Mouse (Mus musculus) limb, embryonic 14.5 days (tissue): ENCODE measurements at regions not wholly inside any gene's neighbourhood (a gene's known extent, or its start where the extent isn't known, plus 50 kb on each side); places are given as distances from the start of the nearest gene placed in this dataset.

Experiments used
- ATAC-seq: fragments of 200-750 bp; cut with Nextera tagmentation; 2 replicates; pipeline ENCODE4 v1.8.0; 2017; ENCODE audit warnings: low read depth, moderate number of reproducible peaks, moderate TSS enrichment; ENCODE audit not compliant: low FRiP score
- DNase-seq: peaks from one replicate; pipeline ENCODE4 v3.0.0-alpha.2; 2015; ENCODE audit warnings: low spot score
- H3K27ac ChIP-seq: fragments of 300-500 bp; sonication (generic); replicated peaks from 2 replicates; pipeline ENCODE4 v1.5.1; 2014; ENCODE audit warnings: low read depth, mild to moderate bottlenecking, low read length, moderate library complexity, mixed read lengths
- H3K27me3 ChIP-seq: fragments of 300-500 bp; sonication (generic); 2 replicates; pipeline ENCODE4 v1.6.1; 2014; ENCODE audit warnings: low read length, mixed read lengths; ENCODE audit not compliant: control insufficient read depth, insufficient read depth
- H3K36me3 ChIP-seq: fragments of 300-500 bp; sonication (generic); 2 replicates; pipeline ENCODE4 v1.6.1; 2014; ENCODE audit warnings: mild to moderate bottlenecking, low read length, moderate library complexity, mixed read lengths; ENCODE audit not compliant: control insufficient read depth, insufficient read depth
- H3K4me1 ChIP-seq: fragments of 300-500 bp; sonication (generic); 2 replicates; pipeline ENCODE4 v1.6.1; 2014; ENCODE audit warnings: antibody characterized with exemption, low read length, mixed read lengths; ENCODE audit not compliant: control insufficient read depth, insufficient read depth
- H3K4me2 ChIP-seq: fragments of 300-500 bp; sonication (generic); replicated peaks from 2 replicates; pipeline ENCODE4 v1.6.1; 2014; ENCODE audit warnings: low read depth, mild to moderate bottlenecking, low read length, moderate library complexity; ENCODE audit not compliant: severe bottlenecking
- H3K4me3 ChIP-seq: fragments of 300-500 bp; sonication (generic); replicated peaks from 2 replicates; pipeline ENCODE4 v1.5.1; 2014; ENCODE audit warnings: low read length
- H3K9ac ChIP-seq: fragments of 300-500 bp; sonication (generic); 2 replicates; pipeline ENCODE4 v1.6.1; 2014; ENCODE audit warnings: mild to moderate bottlenecking, low read depth, low read length, moderate library complexity; ENCODE audit not compliant: severe bottlenecking
- H3K9me3 ChIP-seq: fragments of 300-500 bp; sonication (generic); 2 replicates; pipeline ENCODE4 v1.6.1; 2016; ENCODE audit warnings: low read length; ENCODE audit not compliant: control insufficient read depth
- POLR2A ChIP-seq: fragments of 200-500 bp; IDR thresholded peaks from 2 replicates; pipeline ENCODE4 v1.8.0; 2012; ENCODE audit warnings: inconsistent platforms, mild to moderate bottlenecking, moderate library complexity, borderline replicate concordance; ENCODE audit not compliant: insufficient read depth, insufficient read length; ENCODE audit errors: extremely low read depth
- WGBS: fragments of 180-500 bp; shearing (Covaris S2); extraction: QIAGEN DNeasy Blood & Tissue Kit; methylation state at CpG from one replicate; pipeline ENCODE4 v1.1.7; 2014; 5-methylcytosine and 5-hydroxymethylcytosine counted together

DNA sequence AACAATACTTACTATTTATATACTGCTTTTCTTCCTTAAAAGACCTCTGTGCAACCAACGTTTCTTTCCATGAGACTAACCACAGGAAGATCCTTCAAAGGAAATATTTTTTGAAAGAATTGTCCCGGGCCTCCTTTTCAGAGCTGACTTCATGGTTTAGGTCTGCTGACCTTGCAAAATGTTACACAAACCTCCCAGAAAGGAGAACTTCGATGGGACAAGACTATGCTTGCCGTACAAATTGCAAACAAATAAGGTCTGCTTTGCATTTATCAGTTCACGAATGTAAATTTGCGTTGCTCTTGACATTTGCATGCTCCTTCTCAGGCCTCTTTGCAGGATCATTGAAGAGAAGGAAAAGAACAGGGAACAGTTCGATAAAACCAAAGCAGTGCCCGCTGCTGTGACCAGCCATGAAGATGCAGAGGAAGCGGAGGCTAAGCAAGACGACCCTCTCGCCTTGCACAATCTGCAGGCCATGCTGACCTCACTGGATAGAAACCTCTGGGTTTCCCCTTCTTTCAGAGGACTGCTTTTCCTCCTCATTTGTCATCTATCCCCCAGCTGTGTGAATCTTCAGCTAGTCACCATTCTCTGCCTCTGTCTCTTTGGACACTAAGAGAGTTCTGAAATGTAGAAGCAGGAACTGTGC is 147.2 kb downstream of the Kctd12 start:
- H3K9ac ChIP-seq, result no peak overlapping the region
- H3K4me2 ChIP-seq, result no peak overlapping the region
- H3K36me3 ChIP-seq, result no peaks in the 10 kb centered on the region
- H3K27ac ChIP-seq, result no peak overlapping the region
- H3K4me1 ChIP-seq, result no peaks in the 10 kb centered on the region; the same call in 1 of the 2 replicates
- H3K9me3 ChIP-seq, result no peaks in the 10 kb centered on the region
- DNase-seq (no peak), ATAC-seq (no peak)
- H3K27me3 ChIP-seq, result no peaks in the 10 kb centered on the region
- no peak for TF ChIP-seq POLR2A
- 84% methylated on average over 11 of the region's 11 CpGs for WGBS
- H3K4me3 ChIP-seq, result no peak overlapping the region

DNA sequence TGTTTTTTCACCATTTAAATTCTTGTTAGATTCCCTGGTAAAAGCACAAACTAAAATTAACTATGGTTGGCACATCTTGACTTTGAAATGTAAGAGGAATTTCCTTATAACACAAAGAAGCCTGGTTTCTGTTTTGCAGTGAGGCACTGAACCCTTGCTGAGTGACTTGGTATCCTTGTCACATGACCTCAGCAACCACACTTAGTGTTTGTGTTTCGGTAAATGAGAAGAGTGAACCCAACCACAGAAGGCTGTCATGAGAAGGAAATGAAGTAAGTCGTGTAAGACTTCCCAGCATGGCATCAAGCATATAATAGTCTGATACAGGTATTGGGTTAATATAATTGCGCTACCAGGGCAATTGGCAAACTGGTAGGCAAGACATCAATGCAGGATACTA is 154.0 kb downstream of the Kctd12 start:
- Histone ChIP-seq H3K4me2 (no peak overlapping the region), H3K36me3 (no peaks in the 10 kb centered on the region), H3K4me3 (no peak overlapping the region), H3K27ac (no peak overlapping the region), H3K4me1 (no peaks in the 10 kb centered on the region; the same call in 1 of the 2 replicates), H3K9ac (no peak overlapping the region), H3K9me3 (no peaks in the 10 kb centered on the region), H3K27me3 (no peaks in the 10 kb centered on the region)
- no peak for DNase-seq
- ATAC-seq, result no peak
- 72% methylated on average over 3 of the region's 3 CpGs for WGBS
- TF ChIP-seq POLR2A, result no peak

DNA sequence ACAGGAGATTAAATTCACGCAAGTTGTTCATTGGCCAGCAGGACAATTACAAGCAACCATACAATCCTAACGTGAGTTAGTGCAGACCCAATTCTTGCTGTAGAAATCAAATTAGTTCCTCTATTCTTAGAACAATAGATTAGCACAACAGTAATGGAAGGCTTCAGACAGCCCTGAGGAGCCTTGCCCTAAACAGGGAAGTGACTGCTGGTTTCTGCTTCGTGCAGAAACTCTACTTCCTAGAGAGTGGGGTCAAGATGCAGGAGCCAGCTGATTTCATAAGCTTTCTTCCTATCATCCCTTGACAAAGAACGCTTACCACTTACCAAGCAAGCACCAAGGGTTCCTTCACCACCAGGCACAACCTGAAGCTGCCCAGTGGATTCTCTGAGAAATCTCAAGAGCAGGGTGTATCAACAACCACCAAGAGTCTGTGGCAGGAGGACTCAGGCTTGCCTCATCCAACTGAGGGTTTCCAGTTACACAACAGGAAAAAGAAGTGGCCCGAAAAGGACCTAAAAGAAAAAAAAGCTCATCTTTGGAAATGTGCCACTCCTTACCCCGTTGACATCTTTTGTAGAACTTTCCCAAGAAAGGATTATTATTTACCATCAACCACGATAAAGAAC is 154.6 kb downstream of the Kctd12 start:
- 78% methylated on average over 7 of the region's 7 CpGs for WGBS
- ATAC-seq (no peak), DNase-seq (no peak)

DNA sequence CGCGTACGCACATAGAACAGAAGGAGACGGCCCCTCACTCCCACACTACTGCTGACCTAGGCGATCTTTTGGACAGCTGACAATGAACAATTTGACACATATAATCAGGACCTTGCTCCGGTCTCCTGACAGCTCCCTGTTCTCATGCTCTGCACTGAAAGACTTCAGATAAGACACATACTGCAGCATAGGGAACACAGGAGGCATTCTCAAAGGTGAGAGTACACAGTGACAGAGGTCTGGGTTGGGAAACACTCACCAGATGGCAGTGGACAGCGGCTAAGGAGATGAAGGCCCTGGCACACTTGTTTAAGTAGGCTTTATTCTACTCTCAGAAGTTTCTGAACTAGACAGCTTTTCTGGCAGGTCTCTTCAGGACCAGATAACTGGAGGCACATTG is 156.9 kb downstream of the Kctd12 start:
- no peak overlapping the region for H3K27ac ChIP-seq
- H3K4me1 ChIP-seq, result no peaks in the 10 kb centered on the region
- no peak for TF ChIP-seq POLR2A
- no peak overlapping the region for H3K4me3 ChIP-seq
- 85% methylated on average over 7 of the region's 7 CpGs for WGBS
- no peak for ATAC-seq
- H3K4me2 ChIP-seq, result no peak overlapping the region
- H3K36me3 ChIP-seq, result no peaks in the 10 kb centered on the region
- H3K27me3 ChIP-seq, result no peaks in the 10 kb centered on the region
- H3K9ac ChIP-seq, result no peak overlapping the region
- no peaks in the 10 kb centered on the region for H3K9me3 ChIP-seq
- no peak for DNase-seq

More for the DNA sequence above, 154.6 kb downstream of the Kctd12 start:
- no peaks in the 10 kb centered on the region for H3K27me3 ChIP-seq
- H3K9me3 ChIP-seq, result no peaks in the 10 kb centered on the region
- TF ChIP-seq POLR2A, result no peak
- H3K36me3 ChIP-seq, result no peaks in the 10 kb centered on the region
- H3K27ac ChIP-seq, result no peak overlapping the region
- no peak overlapping the region for H3K9ac ChIP-seq
- H3K4me2 ChIP-seq, result no peak overlapping the region
- H3K4me3 ChIP-seq, result no peak overlapping the region
- H3K4me1 ChIP-seq, result no peaks in the 10 kb centered on the region; the same call in 1 of the 2 replicates

DNA sequence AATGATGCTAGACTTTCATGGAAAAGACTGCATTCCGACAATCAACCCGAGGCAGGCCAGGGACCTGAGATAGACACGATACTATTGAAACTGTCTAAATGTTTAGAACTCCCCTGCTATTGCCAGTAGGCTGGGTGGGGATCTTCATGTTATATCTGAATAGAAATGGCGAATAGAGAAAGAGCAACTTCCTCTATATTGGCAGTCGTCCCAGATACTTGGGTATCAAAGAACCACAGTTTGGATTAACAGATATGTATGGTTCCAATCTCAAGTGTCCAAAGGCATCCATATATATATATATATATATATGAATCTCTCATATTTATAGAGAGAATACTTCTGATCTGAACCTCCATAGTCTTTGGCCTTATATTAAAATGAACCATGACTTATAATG is 161.8 kb downstream of the Kctd12 start:
- H3K36me3 ChIP-seq, result no peaks in the 10 kb centered on the region
- WGBS, result 88% methylated on average over 5 of the region's 5 CpGs
- no peaks in the 10 kb centered on the region for H3K9me3 ChIP-seq
- no peak for ATAC-seq
- H3K4me1 ChIP-seq, result no peaks in the 10 kb centered on the region
- no peak overlapping the region for H3K27ac ChIP-seq
- DNase-seq, result no peak
- no peak overlapping the region for H3K4me3 ChIP-seq
- no peak for TF ChIP-seq POLR2A
- no peaks in the 10 kb centered on the region for H3K27me3 ChIP-seq
- H3K9ac ChIP-seq, result no peak overlapping the region
- no peak overlapping the region for H3K4me2 ChIP-seq
